Mouse (Mus musculus): ENCODE results near the gene Adck1.

DNA sequence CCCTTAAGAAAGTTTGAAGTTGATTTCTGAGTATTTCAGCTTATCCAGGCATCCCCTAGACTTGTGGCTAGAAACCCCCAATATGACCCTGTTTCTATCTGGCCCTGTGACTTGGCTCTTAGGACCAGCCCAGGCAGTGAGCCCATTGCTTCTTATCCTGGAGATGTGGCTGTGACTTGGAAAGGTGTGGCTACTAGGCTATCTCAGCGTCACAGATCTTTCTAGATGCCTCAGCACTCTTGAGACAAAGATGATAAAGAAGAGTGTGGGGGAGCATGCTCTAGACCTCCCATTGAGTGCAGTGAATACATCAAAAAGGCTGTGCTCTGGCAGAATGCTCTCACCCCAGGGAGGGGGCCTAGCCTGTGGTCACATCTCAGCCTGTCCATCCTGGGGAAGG, 99.1 kb downstream of the Adck1 start:
- TF ChIP-seq POLR2A (IDR thresholded peaks at IDR 0.05; ENCODE audit: low read depth, low read length) = no peak
- no peak for TF ChIP-seq CTCF (conservative IDR thresholded peaks at IDR 0.05; ENCODE audit: insufficient read depth, insufficient read length, low read depth, low read length)

Data from kidney, adult 2 months (tissue).